Mouse (Mus musculus): ENCODE results near the gene Slc9a9.

GRCm38 (mm10) chr9:95125683-95126082 lies 456.0 kb downstream of the Slc9a9 start:
- TF ChIP-seq GATA1 (IDR thresholded peaks at IDR 0.05; ENCODE audit: borderline replicate concordance, low read length) (no peak), FLI1 (IDR thresholded peaks at IDR 0.05; ENCODE audit: low read length) (no peak)

All from megakaryocyte, embryonic 14.5 days (primary cell).